Mouse (Mus musculus): ENCODE results near the gene Fcnb.

DNA sequence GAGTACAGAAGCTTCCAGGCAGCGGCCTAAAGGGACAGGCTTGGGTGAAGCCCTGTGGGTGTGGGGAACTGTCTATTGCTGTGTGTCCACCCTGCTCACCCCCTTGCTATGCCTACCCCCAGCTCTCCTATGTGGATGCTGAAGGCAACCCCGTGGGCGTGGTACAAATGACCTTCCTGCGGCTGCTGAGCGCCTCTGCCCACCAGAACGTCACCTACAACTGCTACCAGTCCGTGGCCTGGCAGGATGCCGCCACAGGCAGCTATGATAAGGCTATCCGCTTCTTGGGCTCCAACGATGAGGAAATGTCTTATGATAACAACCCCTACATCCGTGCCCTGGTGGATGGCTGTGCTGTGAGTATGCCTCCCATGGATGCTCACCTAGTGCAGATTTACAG lies 52.2 kb downstream of the Fcnb start:
- no peak for TF ChIP-seq GATA1 (IDR thresholded peaks at IDR 0.05; ENCODE audit: low read length)
- TF ChIP-seq TAL1 (IDR thresholded peaks at IDR 0.05; ENCODE audit: low read length) = no peak

Data from erythroblast, embryonic 14.5 days (primary cell).